Mouse (Mus musculus) ES-E14 (cell line): ENCODE results near the gene Tprgl.

Source experiments
- HCFC1 ChIP-seq: IDR thresholded peaks from 2 replicates; pipeline ENCODE4 v1.6.1; 2012; ENCODE audit warnings: low read length, inconsistent platforms, borderline replicate concordance; ENCODE audit not compliant: insufficient read depth
- MAFK ChIP-seq: IDR thresholded peaks from 2 replicates; pipeline ENCODE4 v1.6.1; 2014; ENCODE audit warnings: mild to moderate bottlenecking, low read depth, low read length, inconsistent platforms; ENCODE audit not compliant: insufficient read depth
- ZC3H11A ChIP-seq: IDR thresholded peaks from 2 replicates; pipeline ENCODE4 v1.6.1; 2012; ENCODE audit warnings: low read depth, mild to moderate bottlenecking, inconsistent platforms, low read length, borderline replicate concordance

GRCm38 (mm10) chr4:154146342-154146741 is 14.1 kb downstream of the Tprgl start:
- no peak for TF ChIP-seq MAFK
- TF ChIP-seq ZC3H11A = no peak
- TF ChIP-seq HCFC1 = no peak
